Mouse (Mus musculus) hindbrain, embryonic 15.5 days (tissue): ENCODE results near the gene Cebpb. TPM values are rescaled to one million over a fixed set of nuclear protein-coding genes. Genes with fewer than 3 reads are reported as not detected.

ENCODE experiments used
- ATAC-seq: fragments of 200-750 bp; cut with Nextera tagmentation; 2 replicates; pipeline ENCODE4 v1.8.0; 2017; ENCODE audit warnings: low read depth, moderate number of reproducible peaks, moderate TSS enrichment; ENCODE audit not compliant: low FRiP score
- H3K27ac ChIP-seq: fragments of 300-500 bp; sonication (generic); replicated peaks from 2 replicates; pipeline ENCODE4 v1.5.1; 2015; ENCODE audit warnings: mild to moderate bottlenecking, inconsistent platforms
- H3K27me3 ChIP-seq: fragments of 300-500 bp; sonication (generic); 2 replicates; pipeline ENCODE4 v1.6.1; 2015; ENCODE audit warnings: control low read depth, inconsistent platforms
- H3K36me3 ChIP-seq: fragments of 300-500 bp; sonication (generic); 2 replicates; pipeline ENCODE4 v1.6.1; 2015; ENCODE audit warnings: control low read depth, inconsistent platforms
- H3K4me1 ChIP-seq: fragments of 300-500 bp; sonication (generic); replicated peaks from 2 replicates; pipeline ENCODE4 v1.6.1; 2015; ENCODE audit warnings: control low read depth, inconsistent platforms
- H3K4me2 ChIP-seq: fragments of 300-500 bp; sonication (generic); 2 replicates; pipeline ENCODE4 v1.6.1; 2015; ENCODE audit warnings: moderate library complexity, mild to moderate bottlenecking, inconsistent platforms
- H3K4me3 ChIP-seq: fragments of 300-500 bp; sonication (generic); 2 replicates; pipeline ENCODE4 v1.5.1; 2015; ENCODE audit warnings: mild to moderate bottlenecking, inconsistent platforms
- H3K9ac ChIP-seq: fragments of 300-500 bp; sonication (generic); 2 replicates; pipeline ENCODE4 v1.6.1; 2015; ENCODE audit warnings: inconsistent platforms
- H3K9me3 ChIP-seq: fragments of 300-500 bp; sonication (generic); 2 replicates; pipeline ENCODE4 v1.6.1; 2016; ENCODE audit warnings: control low read depth, inconsistent platforms
- WGBS: fragments of 180-500 bp; shearing (Covaris S2); methylation state at CpG from one replicate; pipeline ENCODE4 v1.1.7; 2015; 5-methylcytosine and 5-hydroxymethylcytosine counted together
- polyA plus RNA-seq: library from polyadenylated mRNA; unstranded; fragments of >200 nt; fragmentation: Nextera tagmentation; extraction: Ambion mirVana; gene quantifications from 2 replicates; pipeline ENCODE4 v1.2.1, GENCODE M21; 2015

Cebpb gene
- polyA plus RNA-seq, 1 experiment from 2014 or later: 3.2 TPM

- no peaks in the 10 kb centered on the region for H3K27me3 ChIP-seq
- 92% methylated on average over 6 of the region's 6 CpGs for WGBS
- no peaks in the 10 kb centered on the region for H3K9me3 ChIP-seq
- H3K36me3 ChIP-seq: no peaks in the 10 kb centered on the region
- no peak for ATAC-seq
- H3K9ac ChIP-seq: no peak overlapping the region
- H3K4me1 ChIP-seq: no peaks in the 10 kb centered on the region
- H3K4me2 ChIP-seq: no peak overlapping the region
- no peak overlapping the region for H3K27ac ChIP-seq
- no peak overlapping the region for H3K4me3 ChIP-seq
These were observed 25.6 kb downstream of the Cebpb start for GRCm38 (mm10) chr2:167714298-167714697.

- ATAC-seq: no peak
- Histone ChIP-seq H3K9me3 (no peaks in the 10 kb centered on the region), H3K4me3 (no peak overlapping the region), H3K4me2 (no peak overlapping the region), H3K36me3 (no peaks in the 10 kb centered on the region), H3K4me1 (no peaks in the 10 kb centered on the region), H3K27ac (no peak overlapping the region), H3K9ac (no peak overlapping the region), H3K27me3 (no peaks in the 10 kb centered on the region)
- 70% methylated on average over 6 of the region's 6 CpGs for WGBS
These were observed 26.3 kb downstream of the Cebpb start for GRCm38 (mm10) chr2:167715008-167715407.

- no peak overlapping the region for H3K9ac ChIP-seq
- ATAC-seq: no peak
- no peaks in the 10 kb centered on the region for H3K9me3 ChIP-seq
- 78% methylated on average over 1 of the region's 1 CpGs for WGBS
- no peak overlapping the region for H3K27ac ChIP-seq
- no peaks in the 10 kb centered on the region for H3K4me1 ChIP-seq
- no peaks in the 10 kb centered on the region for H3K27me3 ChIP-seq
- H3K4me2 ChIP-seq: no peak overlapping the region
- H3K4me3 ChIP-seq: no peak overlapping the region
- no peaks in the 10 kb centered on the region for H3K36me3 ChIP-seq
These were observed 28.5 kb downstream of the Cebpb start for GRCm38 (mm10) chr2:167717208-167717607.

- no peaks in the 10 kb centered on the region for H3K27me3 ChIP-seq
- H3K36me3 ChIP-seq: no peaks in the 10 kb centered on the region
- H3K9ac ChIP-seq: no peak overlapping the region
- H3K4me3 ChIP-seq: no peak overlapping the region
- no peak for ATAC-seq
- no peak overlapping the region for H3K4me2 ChIP-seq
- no peaks in the 10 kb centered on the region for H3K4me1 ChIP-seq
- 85% methylated on average over 4 of the region's 4 CpGs for WGBS
- no peaks in the 10 kb centered on the region for H3K9me3 ChIP-seq
- H3K27ac ChIP-seq: no peak overlapping the region
These were observed 30.8 kb downstream of the Cebpb start for GRCm38 (mm10) chr2:167719520-167719919.

- Histone ChIP-seq H3K27me3 (no peaks in the 10 kb centered on the region), H3K36me3 (no peaks in the 10 kb centered on the region), H3K27ac (no peak overlapping the region), H3K4me1 (no peaks in the 10 kb centered on the region), H3K4me3 (no peak overlapping the region), H3K9ac (no peak overlapping the region), H3K9me3 (no peaks in the 10 kb centered on the region), H3K4me2 (no peak overlapping the region)
- 82% methylated on average over 11 of the region's 11 CpGs for WGBS
- ATAC-seq: no peak
These were observed 32.6 kb downstream of the Cebpb start for GRCm38 (mm10) chr2:167721159-167721882.

GRCm38 (mm10) chr2:167722538-167722937 is 33.8 kb downstream of the Cebpb start:
- no peaks in the 10 kb centered on the region for H3K9me3 ChIP-seq
- H3K36me3 ChIP-seq: no peaks in the 10 kb centered on the region
- no peaks in the 10 kb centered on the region for H3K27me3 ChIP-seq
- no peak overlapping the region for H3K9ac ChIP-seq
- no peaks in the 10 kb centered on the region for H3K4me1 ChIP-seq
- H3K4me3 ChIP-seq: no peak overlapping the region
- 68% methylated on average over 6 of the region's 6 CpGs for WGBS
- H3K4me2 ChIP-seq: no peak overlapping the region
- no peak for ATAC-seq
- no peak overlapping the region for H3K27ac ChIP-seq

GRCm38 (mm10) chr2:167723589-167724206 is 35.0 kb downstream of the Cebpb start:
- no peak for ATAC-seq
- Histone ChIP-seq H3K36me3 (no peaks in the 10 kb centered on the region), H3K9ac (no peak overlapping the region), H3K4me1 (no peaks in the 10 kb centered on the region), H3K4me3 (no peak overlapping the region), H3K27me3 (no peaks in the 10 kb centered on the region), H3K27ac (no peak overlapping the region), H3K4me2 (no peak overlapping the region), H3K9me3 (no peaks in the 10 kb centered on the region)
- 84% methylated on average over 11 of the region's 11 CpGs for WGBS

- Histone ChIP-seq H3K4me1 (no peaks in the 10 kb centered on the region), H3K4me2 (no peak overlapping the region), H3K27ac (no peak overlapping the region), H3K9ac (no peak overlapping the region), H3K36me3 (no peaks in the 10 kb centered on the region), H3K4me3 (no peak overlapping the region), H3K27me3 (no peaks in the 10 kb centered on the region), H3K9me3 (no peaks in the 10 kb centered on the region)
- no peak for ATAC-seq
- 91% methylated on average over 10 of the region's 10 CpGs for WGBS
These were observed 37.2 kb downstream of the Cebpb start for GRCm38 (mm10) chr2:167725879-167726278.

GRCm38 (mm10) chr2:167727161-167727560 is 38.4 kb downstream of the Cebpb start:
- H3K36me3 ChIP-seq: no peaks in the 10 kb centered on the region
- H3K4me3 ChIP-seq: no peak overlapping the region
- peak; percentile 79 for ATAC-seq
- H3K9me3 ChIP-seq: no peaks in the 10 kb centered on the region
- no peaks in the 10 kb centered on the region for H3K27me3 ChIP-seq
- H3K4me1 ChIP-seq: no peaks in the 10 kb centered on the region
- no peak overlapping the region for H3K27ac ChIP-seq
- whole genome bisulfite sequencing: 35% methylated on average over 13 of the region's 13 CpGs
- no peak overlapping the region for H3K4me2 ChIP-seq
- H3K9ac ChIP-seq: no peak overlapping the region

GRCm38 (mm10) chr2:167730036-167730435 is 41.3 kb downstream of the Cebpb start:
- no peak for ATAC-seq
- Histone ChIP-seq H3K27me3 (no peaks in the 10 kb centered on the region), H3K36me3 (no peaks in the 10 kb centered on the region), H3K9me3 (no peaks in the 10 kb centered on the region), H3K4me1 (no peaks in the 10 kb centered on the region), H3K9ac (no peak overlapping the region), H3K4me3 (no peak overlapping the region), H3K4me2 (no peak overlapping the region), H3K27ac (no peak overlapping the region)
- WGBS: 79% methylated on average over 7 of the region's 7 CpGs

- no peaks in the 10 kb centered on the region for H3K27me3 ChIP-seq
- no peaks in the 10 kb centered on the region for H3K9me3 ChIP-seq
- no peaks in the 10 kb centered on the region for H3K36me3 ChIP-seq
- no peak overlapping the region for H3K4me3 ChIP-seq
- H3K27ac ChIP-seq: no peak overlapping the region
- no peak overlapping the region for H3K9ac ChIP-seq
- 79% methylated on average over 13 of the region's 13 CpGs for WGBS
- no peak for ATAC-seq
- H3K4me2 ChIP-seq: no peak overlapping the region
- no peaks in the 10 kb centered on the region for H3K4me1 ChIP-seq
These were observed 42.4 kb downstream of the Cebpb start for GRCm38 (mm10) chr2:167731149-167731548.

GRCm38 (mm10) chr2:167734861-167735260 is 46.1 kb downstream of the Cebpb start:
- no peak overlapping the region for H3K27ac ChIP-seq
- no peaks in the 10 kb centered on the region for H3K36me3 ChIP-seq
- H3K9me3 ChIP-seq: no peaks in the 10 kb centered on the region
- H3K9ac ChIP-seq: no peak overlapping the region
- H3K4me1 ChIP-seq: no peaks in the 10 kb centered on the region
- no peaks in the 10 kb centered on the region for H3K27me3 ChIP-seq
- H3K4me2 ChIP-seq: no peak overlapping the region
- ATAC-seq: no peak
- no peak overlapping the region for H3K4me3 ChIP-seq
- 71% methylated on average over 10 of the region's 10 CpGs for WGBS

GRCm38 (mm10) chr2:167739030-167739429 is 50.3 kb downstream of the Cebpb start:
- WGBS: 63% methylated on average over 6 of the region's 6 CpGs
- no peak for ATAC-seq

More at GRCm38 (mm10) chr2:167739030-167739429, 50.3 kb downstream of the Cebpb start:
- no peaks in the 10 kb centered on the region for H3K36me3 ChIP-seq
- H3K4me3 ChIP-seq: no peak overlapping the region
- H3K4me2 ChIP-seq: no peak overlapping the region
- no peaks in the 10 kb centered on the region for H3K9me3 ChIP-seq
- H3K27ac ChIP-seq: no peak overlapping the region
- no peaks in the 10 kb centered on the region for H3K4me1 ChIP-seq
- no peaks in the 10 kb centered on the region for H3K27me3 ChIP-seq
- no peak overlapping the region for H3K9ac ChIP-seq
